ENCODE assay signal across 10 mouse cellular contexts in the genomic region with DNA sequence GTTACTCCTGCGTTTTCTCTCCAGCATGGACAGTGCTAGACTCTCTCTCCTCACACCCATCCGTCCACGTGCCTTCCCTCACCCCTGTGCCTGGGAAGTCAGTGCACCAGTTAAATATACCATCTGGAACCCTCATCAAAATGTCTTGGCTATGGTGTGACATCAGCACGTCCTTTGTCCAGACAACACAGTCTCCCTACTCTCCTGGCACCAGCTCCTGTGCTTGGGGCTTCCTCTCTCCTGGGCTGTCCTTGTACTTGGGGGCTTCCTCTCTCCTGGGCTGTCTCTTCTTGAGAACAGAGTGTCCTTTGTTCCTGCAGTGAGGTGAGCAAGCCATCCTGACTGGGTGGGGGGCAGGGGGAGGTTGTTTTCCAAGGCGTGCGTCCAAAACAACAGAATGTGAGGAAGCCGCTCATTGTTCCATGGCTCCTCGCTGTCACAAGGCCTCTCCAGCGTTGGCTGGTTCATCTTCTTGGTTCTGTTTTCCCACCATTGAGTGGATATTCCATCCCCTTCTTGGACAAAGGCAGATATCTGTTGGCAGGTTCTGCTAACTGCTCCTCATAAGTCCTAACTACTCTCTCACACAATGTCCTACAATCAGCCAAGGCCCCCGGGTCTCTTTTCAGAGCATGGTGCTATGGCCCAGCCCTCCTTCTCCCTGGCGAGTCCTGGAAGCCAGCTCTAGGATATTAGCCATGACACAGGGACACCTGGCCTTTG. TPM values are rescaled to one million over a fixed set of nuclear protein-coding genes. Genes with fewer than 3 reads are reported as not detected.
DNase-seq lines count a peak whose midpoint lies in the region; ATAC-seq and TF ChIP-seq lines count a peak whose summit lies in the region.
"Had no signal": no experiment of that assay in that cellular context is flagged by ENCODE, and none has a peak within 500 bp of the region (broad histone marks: within the 10 kb centered on the region; RNA-seq: fewer than 3 reads in every experiment).

No protein-coding gene starts in this region.

- TF ChIP-seq EP300 in stomach, postnatal 0 days (optimal IDR thresholded peaks at IDR 0.05), result no peak

- H3K9ac ChIP-seq in stomach, postnatal 0 days (ENCODE audit: low read length), result no peak overlapping the region
- H3K9ac ChIP-seq: lung, embryonic 14.5 days; neural tube, embryonic 13.5 days had no signal

- WGBS in cerebellum, adult 2 months, result 35% methylated on average over 11 of the region's 11 CpGs
- WGBS in stomach, postnatal 0 days, result 72% methylated on average over 11 of the region's 11 CpGs

- TF ChIP-seq CTCF in cerebellum, adult 2 months (IDR thresholded peaks at IDR 0.05; ENCODE audit: borderline replicate concordance, insufficient read depth, low read depth, low read length), result no peak
- TF ChIP-seq CTCF in stomach, postnatal 0 days (IDR thresholded peaks at IDR 0.05; ENCODE audit: low read depth), result no peak

- peak overlapping the region; percentile 1; the same call in 1 of the 2 replicates for H3K27ac ChIP-seq in cerebellum, adult 2 months (ENCODE audit: insufficient read depth, low read length)
- peak overlapping the region; percentile 56 for H3K27ac ChIP-seq in stomach, postnatal 0 days (replicated peaks)
- H3K27ac ChIP-seq: neural tube, embryonic 13.5 days had no signal

- H3K36me3 ChIP-seq in stomach, postnatal 0 days (ENCODE audit: control insufficient read depth, insufficient read depth, low read length), result no peaks in the 10 kb centered on the region
- H3K36me3 ChIP-seq: neural tube, embryonic 13.5 days had no signal

- peaks cover 16% of the 10 kb centered on the region for H3K4me1 ChIP-seq in cerebellum, adult 2 months (ENCODE audit: control insufficient read depth, insufficient read depth, low read length)
- H3K4me1 ChIP-seq in stomach, postnatal 0 days (replicated peaks; ENCODE audit: control insufficient read depth, insufficient read depth), result no peaks in the 10 kb centered on the region
- H3K4me1 ChIP-seq: neural tube, embryonic 13.5 days had no signal

- H3K9me3 ChIP-seq in stomach, postnatal 0 days (ENCODE audit: control insufficient read depth, low read length), result no peaks in the 10 kb centered on the region
- H3K9me3 ChIP-seq: neural tube, embryonic 13.5 days had no signal

- H3K4me3 ChIP-seq in cerebellum, adult 2 months (replicated peaks; ENCODE audit: insufficient read depth, low read depth, low read length), result no peak overlapping the region
- H3K4me3 ChIP-seq in stomach, postnatal 0 days (ENCODE audit: low read depth, low read length), result no peak overlapping the region
- H3K4me3 ChIP-seq: neural tube, embryonic 13.5 days had no signal

- H3K27me3 ChIP-seq in cerebellum, adult 2 months (ENCODE audit: control insufficient read depth, insufficient read depth, low read length), result no peaks in the 10 kb centered on the region
- H3K27me3 ChIP-seq in stomach, postnatal 0 days (ENCODE audit: control insufficient read depth, insufficient read depth, low read length), result no peaks in the 10 kb centered on the region
- H3K27me3 ChIP-seq: neural tube, embryonic 13.5 days had no signal

- no peak for TF ChIP-seq POLR2A in cerebellum, adult 2 months (IDR thresholded peaks at IDR 0.05; ENCODE audit: borderline replicate concordance, insufficient read depth, low read length)

- no peak overlapping the region for H3K4me2 ChIP-seq in stomach, postnatal 0 days (replicated peaks; ENCODE audit: low read depth)
- H3K4me2 ChIP-seq: lung, embryonic 14.5 days; neural tube, embryonic 13.5 days had no signal

- ATAC-seq in stomach, postnatal 0 days (ENCODE audit: low FRiP score, low TSS enrichment), result peak; percentile 42; the same call in 1 of the 2 replicates

- peak in 1 of 2 experiments; percentile 42 for DNase-seq in cerebellum, adult 2 months
- no peak for DNase-seq in cerebellum, adult 8-10 months
- DNase-seq in retina, postnatal 1 day, result peak; percentile 44
- no peak for DNase-seq in retina, embryonic 14.5 days (ENCODE audit: low spot score)
- peak; percentile 49 to 88 for DNase-seq in kidney, postnatal 25 days
- no peak for DNase-seq in stomach, postnatal 0 days (ENCODE audit: low spot score)
- no peak for DNase-seq in thymus, postnatal 0 days (ENCODE audit: low spot score)
- DNase-seq in spleen, postnatal 14 days (ENCODE audit: low spot score in 2 of 2), result no peak
- DNase-seq: lung, embryonic 14.5 days had no signal

RNA-seq across cellular contexts. Expression of gene Mcf2l, which starts 32.2 kb away (rescaled TPM):
- 150 and 158 TPM in 2 replicates for polyA plus RNA-seq in cerebellum, adult 2 months (2012; rRNA removed)
- polyA plus RNA-seq in stomach, postnatal 0 days (2015; fragmentation: Nextera tagmentation; extraction: Ambion mirVana), result 9.6 TPM in 2 replicates
- polyA plus RNA-seq in thymus, postnatal 0 days (2015; fragmentation: Nextera tagmentation; extraction: Ambion mirVana), result 4.8 and 5.3 TPM in 2 replicates

Comparison
In these comparisons a context has a peak if more than half of its experiments do, and no peak if none do; other contexts are left out.
1. DNase-seq: peak in retina, postnatal 1 day (single experiment) and kidney, postnatal 25 days (2 of 2); none in cerebellum, adult 8-10 months (single experiment), retina, embryonic 14.5 days (single experiment), stomach, postnatal 0 days (single experiment), thymus, postnatal 0 days (single experiment) and spleen, postnatal 14 days (0 of 2).
2. RNA of gene Mcf2l, which starts 32.2 kb away (polyA plus RNA-seq): 150 to 158 TPM in cerebellum, adult 2 months; 9.6 TPM in stomach, postnatal 0 days and 4.8 to 5.3 TPM in thymus, postnatal 0 days; every median in the first group is over 10 times any median in the second.